Mouse (Mus musculus) hindbrain, postnatal 0 days (tissue): Measurements from ENCODE around the gene Cip2a. TPM values are rescaled to one million over a fixed set of nuclear protein-coding genes. Genes with fewer than 3 reads are reported as not detected.

ENCODE experiments used
- ATAC-seq: fragments of 200-750 bp; cut with Nextera tagmentation; 2 replicates; pipeline ENCODE4 v1.8.0; 2017; ENCODE audit warnings: mild to moderate bottlenecking, moderate TSS enrichment, moderate library complexity
- DNase-seq: peaks from one replicate; pipeline ENCODE4 v3.0.0-alpha.2; 2015; ENCODE audit warnings: low spot score
- H3K27ac ChIP-seq: fragments of 300-500 bp; sonication (generic); 2 replicates; pipeline ENCODE4 v1.5.1; 2014; ENCODE audit warnings: mild to moderate bottlenecking
- H3K27me3 ChIP-seq: fragments of 300-500 bp; sonication (generic); 2 replicates; pipeline ENCODE4 v1.6.1; 2014; ENCODE audit warnings: low read length, mixed read lengths; ENCODE audit not compliant: insufficient read depth
- H3K36me3 ChIP-seq: fragments of 300-500 bp; sonication (generic); 2 replicates; pipeline ENCODE4 v1.6.1; 2014; ENCODE audit warnings: low read length, mixed read lengths; ENCODE audit not compliant: insufficient read depth
- H3K4me1 ChIP-seq: fragments of 300-500 bp; sonication (generic); 2 replicates; pipeline ENCODE4 v1.6.1; 2014; ENCODE audit warnings: antibody characterized with exemption, low read length, mixed read lengths; ENCODE audit not compliant: insufficient read depth
- H3K4me2 ChIP-seq: fragments of 300-500 bp; sonication (generic); 2 replicates; pipeline ENCODE4 v1.6.1; 2014; ENCODE audit warnings: low read depth, mild to moderate bottlenecking, low read length, moderate library complexity, mixed read lengths
- H3K4me3 ChIP-seq: fragments of 300-500 bp; sonication (generic); 2 replicates; pipeline ENCODE4 v1.5.1; 2014; ENCODE audit warnings: low read length
- H3K9ac ChIP-seq: fragments of 300-500 bp; sonication (generic); replicated peaks from 2 replicates; pipeline ENCODE4 v1.6.1; 2014; ENCODE audit warnings: mild to moderate bottlenecking, low read length, moderate library complexity, mixed read lengths
- H3K9me3 ChIP-seq: fragments of 300-500 bp; sonication (generic); 2 replicates; pipeline ENCODE4 v1.6.1; 2016; ENCODE audit warnings: low read length, mixed read lengths
- CTCF ChIP-seq: IDR thresholded peaks from 2 replicates; pipeline ENCODE4 v1.5.1; 2016; ENCODE audit warnings: antibody characterized with exemption, control low read depth, low read depth
- WGBS: fragments of 180-500 bp; shearing (Covaris S2); extraction: QIAGEN DNeasy Blood & Tissue Kit; methylation state at CpG from one replicate; pipeline ENCODE4 v1.1.7; 2014; 5-methylcytosine and 5-hydroxymethylcytosine counted together
- polyA plus RNA-seq: library from polyadenylated mRNA; unstranded; fragments of >200 nt; fragmentation: Nextera tagmentation; extraction: Ambion mirVana; gene quantifications from 2 replicates; pipeline ENCODE4 v1.2.1, GENCODE M21; 2015
- total RNA-seq: library from RNA; depleted of rRNA; stranded (reverse); fragments of >200 nt; gene quantifications from 2 replicates; pipeline ENCODE4 v1.2.3, GENCODE M21; 2014; rRNA removed

The Cip2a gene
- total and polyA plus RNA-seq, 2 experiments from 2014 or later, result 5.1 to 5.3 TPM

DNA sequence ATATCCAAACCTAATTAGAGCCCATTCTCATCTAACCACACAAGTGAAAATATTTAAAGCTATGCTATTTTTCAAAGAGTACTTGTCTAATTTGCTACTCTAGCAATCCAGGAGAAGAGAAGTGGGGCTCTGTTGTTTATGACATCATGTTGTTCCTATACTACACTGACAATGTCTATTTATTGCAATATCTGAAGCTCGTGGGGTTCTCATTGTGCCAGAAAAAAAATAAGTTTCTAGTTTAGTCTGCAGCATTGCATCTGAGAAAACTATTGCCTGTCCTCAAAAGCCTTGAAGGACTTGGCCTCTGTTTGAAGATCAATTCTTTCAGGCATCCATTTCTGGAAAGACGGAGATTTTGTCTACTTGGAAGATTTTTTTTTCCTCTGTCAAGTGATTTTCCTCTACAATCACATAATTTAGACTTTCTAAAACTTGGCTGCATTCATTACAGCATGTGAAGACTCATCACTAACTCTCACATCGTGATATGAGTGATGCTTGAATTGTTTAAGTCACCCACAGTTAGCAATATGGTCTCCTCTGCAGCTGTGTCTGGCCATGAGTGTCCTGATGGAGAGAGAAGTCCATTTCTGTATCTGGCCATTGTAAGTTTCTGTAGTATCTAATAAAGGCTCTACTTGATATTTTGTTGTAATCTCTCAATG lies 46.7 kb downstream of the Cip2a start:
- Histone ChIP-seq H3K27me3 (no peaks in the 10 kb centered on the region), H3K9ac (no peak overlapping the region), H3K36me3 (no peaks in the 10 kb centered on the region), H3K4me2 (no peak overlapping the region), H3K4me3 (no peak overlapping the region), H3K9me3 (no peaks in the 10 kb centered on the region), H3K27ac (no peak overlapping the region), H3K4me1 (no peaks in the 10 kb centered on the region)
- DNase-seq (no peak), ATAC-seq (no peak)
- no peak for TF ChIP-seq CTCF
- 86% methylated on average over 3 of the region's 3 CpGs for WGBS

DNA sequence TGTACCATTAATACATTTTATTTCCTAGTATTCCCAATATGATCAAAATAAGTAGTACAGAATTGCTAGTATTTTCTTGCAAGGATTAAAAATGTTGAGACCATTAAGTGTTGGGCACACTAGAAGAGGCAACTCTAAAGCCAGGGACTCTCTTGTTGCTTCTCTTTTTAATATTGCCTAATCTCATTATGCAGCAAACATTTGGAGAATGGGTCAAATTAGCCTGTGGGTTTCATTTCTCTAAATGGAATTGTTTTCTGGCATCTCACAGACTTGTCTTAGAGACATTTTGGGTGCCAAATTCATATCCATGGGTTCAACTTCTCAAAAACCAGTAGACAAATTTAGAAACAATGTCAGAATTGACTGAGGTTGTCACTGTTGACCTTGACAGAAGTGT lies 55.2 kb downstream of the Cip2a start:
- Histone ChIP-seq H3K4me1 (no peaks in the 10 kb centered on the region), H3K4me3 (no peak overlapping the region), H3K27me3 (no peaks in the 10 kb centered on the region), H3K36me3 (no peaks in the 10 kb centered on the region), H3K9ac (no peak overlapping the region), H3K9me3 (no peaks in the 10 kb centered on the region), H3K4me2 (no peak overlapping the region), H3K27ac (no peak overlapping the region)
- ATAC-seq, result no peak
- DNase-seq, result no peak
- no peak for TF ChIP-seq CTCF

DNA sequence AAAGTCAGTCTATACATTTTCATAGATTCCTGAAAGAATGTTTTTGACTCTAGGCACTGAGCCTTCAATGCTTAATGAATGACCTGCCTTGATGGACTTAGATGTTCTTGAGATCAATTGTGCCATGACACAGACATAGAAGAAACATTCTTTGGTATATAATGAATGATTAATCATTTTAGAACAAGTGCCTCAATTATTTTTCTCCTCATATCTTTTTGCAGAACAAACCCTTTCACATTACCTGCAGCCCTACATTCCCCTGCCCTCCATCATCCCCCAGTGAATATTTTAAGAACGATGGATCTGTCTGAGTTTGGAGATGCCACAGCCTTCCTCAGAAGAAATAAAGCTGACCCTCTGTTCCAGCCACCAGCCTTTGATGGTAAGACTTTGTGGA lies 63.2 kb downstream of the Cip2a start, which contains the start of gene Myh15:
Gene Myh15, plus strand, starts transcription at position 301 of the 400 bp plus-strand sequence.
- Histone ChIP-seq H3K4me1 (no peaks in the 10 kb centered on the region), H3K27ac (no peak within 1 kb of the TSS), H3K4me2 (no peak within 1 kb of the TSS), H3K9ac (no peak within 1 kb of the TSS), H3K9me3 (no peaks in the 10 kb centered on the region), H3K4me3 (no peak within 1 kb of the TSS), H3K36me3 (no peaks in the 10 kb centered on the region), H3K27me3 (no peaks in the 10 kb centered on the region)
- TF ChIP-seq CTCF, result no peak
- ATAC-seq, result no peak
- WGBS, result 94% methylated on average over 1 of the region's 1 CpGs
- DNase-seq, result no peak

Other genes starting within 250 kb of the Cip2a start
- gene Trat1, start 222.2 kb upstream of the Cip2a start, total RNA-seq, result under 0.01 and 0.04 TPM in 2 replicates
- gene Trat1, start 222.2 kb upstream of the Cip2a start, polyA plus RNA-seq, result 0.29 TPM in 1 of 2 replicates, not detected in the other
- gene Retnlb, start 177.3 kb upstream of the Cip2a start, total RNA-seq, result not detected in 2 replicates
- not detected in 2 replicates for gene Retnlb, start 177.3 kb upstream of the Cip2a start, polyA plus RNA-seq
- gene Retnla, start 151.6 kb upstream of the Cip2a start, total RNA-seq, result not detected in 2 replicates
- gene Retnla, start 151.6 kb upstream of the Cip2a start, polyA plus RNA-seq, result not detected in 2 replicates
- not detected in 2 replicates for gene Retnlg, start 121.6 kb upstream of the Cip2a start, total RNA-seq
- gene Retnlg, start 121.6 kb upstream of the Cip2a start, polyA plus RNA-seq, result 0.77 and 0.79 TPM in 2 replicates
- gene Dzip3, start within 50 bp of the Cip2a start, total RNA-seq, result 96.2 and 97.0 TPM in 2 replicates
- gene Dzip3, start within 50 bp of the Cip2a start, polyA plus RNA-seq, result 45.0 and 45.4 TPM in 2 replicates
- gene Myh15, start 63.3 kb downstream of the Cip2a start, total RNA-seq, result 0.11 and 0.16 TPM in 2 replicates
- gene Myh15, start 63.3 kb downstream of the Cip2a start, polyA plus RNA-seq, result 0.06 and 0.10 TPM in 2 replicates